Mouse (Mus musculus) heart, postnatal 0 days (tissue): ENCODE results near the gene Ptprz1.

ENCODE experiments used
- CTCF ChIP-seq: IDR thresholded peaks from 2 replicates; pipeline ENCODE4 v1.5.1; 2016; ENCODE audit warnings: antibody characterized with exemption, control low read depth, low read depth
- EP300 ChIP-seq: IDR thresholded peaks from 2 replicates; pipeline ENCODE4 v1.6.1; 2016; ENCODE audit warnings: antibody characterized with exemption, low read depth

- TF ChIP-seq EP300: no peak
- TF ChIP-seq CTCF: no peak
These were observed 62.2 kb downstream of the Ptprz1 start for GRCm38 (mm10) chr6:22937526-22937925.
